Comparison of ENCODE assay signal across 24 mouse cellular contexts in genomic region chr19:54081716-54082165, GRCm38 (mm10). TPM values are rescaled to one million over a fixed set of nuclear protein-coding genes. Genes with fewer than 3 reads are reported as not detected.
DNase-seq lines count a peak whose midpoint lies in the region; ATAC-seq and TF ChIP-seq lines count a peak whose summit lies in the region.
"Had no signal": no experiment of that assay in that cellular context is flagged by ENCODE, and none has a peak within 500 bp of the region (broad histone marks: within the 10 kb centered on the region; RNA-seq: fewer than 3 reads in every experiment).

No protein-coding gene starts in this region.

- H3K36me3 ChIP-seq in G1E (replicated peaks) (peaks cover 10% of the 10 kb centered on the region), MEL (ENCODE audit: control insufficient read depth in 1 of 2, insufficient read depth in 2 of 2, low read length in 2 of 2) (peaks cover 0 to 25% of the 10 kb centered on the region in 2 experiments; a peak in 2 of 4 replicates)

- H3K9me3 ChIP-seq in G1E (replicated peaks): no peaks in the 10 kb centered on the region
- H3K9me3 ChIP-seq in MEL (replicated peaks; ENCODE audit: insufficient read depth, low read length): no peaks in the 10 kb centered on the region

- H3K27me3 ChIP-seq in G1E (ENCODE audit: insufficient read depth, low read length) (no peaks in the 10 kb centered on the region), MEL (ENCODE audit: control insufficient read depth in 1 of 2, insufficient read depth in 2 of 2, low read length in 2 of 2) (no peaks in the 10 kb centered on the region)
- H3K27me3 ChIP-seq: CH12.LX had no signal

- TF ChIP-seq POLR2A in MEL (IDR thresholded peaks at IDR 0.05; ENCODE audit: control insufficient read depth in 1 of 2, insufficient read depth in 1 of 2, low read depth in 1 of 2, low read length in 2 of 2, poor library complexity in 1 of 2): peak in 1 of 2 experiments; percentile 53; a peak in 1 of 4 replicates

- intact Hi-C loops in heart, postnatal 36 days (cut with DNase I): no loop called here

- H3K9ac ChIP-seq in MEL (ENCODE audit: control insufficient read depth, low read depth, low read length, poor library complexity, severe bottlenecking): peak overlapping the region; percentile 67

- TF ChIP-seq CTCF in G1E (IDR thresholded peaks at IDR 0.05; ENCODE audit: low read depth, low read length): no peak
- TF ChIP-seq CTCF in MEL (IDR thresholded peaks at IDR 0.05 in 2 of 3, conservative IDR thresholded peaks at IDR 0.05 in 1 of 3; ENCODE audit: control insufficient read depth in 1 of 3, insufficient read depth in 1 of 3, low read depth in 2 of 3, low read length in 3 of 3, poor library complexity in 1 of 3, severe bottlenecking in 1 of 3): no peak

- H3K4me3 ChIP-seq in G1E (ENCODE audit: low read depth, low read length) (peak overlapping the region; percentile 39; the same call in 1 of the 2 replicates), MEL (ENCODE audit: control insufficient read depth in 1 of 2, insufficient read depth in 1 of 2, low read depth in 2 of 2, low read length in 2 of 2) (peak overlapping the region; percentile 38 to 61)

- peak overlapping the region; percentile 95 for H3K27ac ChIP-seq in MEL (ENCODE audit: control insufficient read depth, low read depth, low read length)

- peak; percentile 53 for DNase-seq in G1E (ENCODE audit: low spot score)
- peak; percentile 94 for DNase-seq in MEL (ENCODE audit: low read depth, low spot score)
- peak; percentile 12 for DNase-seq in ZHBTc4 (ENCODE audit: low read depth, low spot score)
- no peak for DNase-seq in testis, postnatal 10 days (ENCODE audit: low spot score)
- no peak for DNase-seq in heart, postnatal 36 days
- DNase-seq in T-cell, adult 2 months (ENCODE audit: low spot score): no peak
- DNase-seq: adrenal gland, adult 2 months; adrenal gland, adult 8-10 months; adrenal gland, postnatal 10 days; adrenal gland, postnatal 14 days; adrenal gland, postnatal 25 days; adrenal gland, postnatal 36 days; B cell, adult 2 months; cerebellum, adult 11 months; cerebellum, adult 11-12 months; cerebellum, adult 18-20 months; cerebellum, adult 2 months; cerebellum, adult 8-10 months; cerebellum, adult 9-10 months; cerebellum, adult 9-11 months had no signal

- peak; percentile 90 for TF ChIP-seq EP300 in MEL (IDR thresholded peaks at IDR 0.05; ENCODE audit: low read depth in 1 of 2, low read length in 2 of 2)

- peak; percentile 85 for ATAC-seq in G1E (ENCODE audit: extremely low read depth, insufficient number of reproducible peaks, low FRiP score, poor library complexity, severe bottlenecking)
- ATAC-seq: activated CD4-positive, CD25-positive, alpha-beta regulatory T cell, adult 4 months; CD4-positive, CD25-positive, alpha-beta regulatory T cell, adult 4 months; Patski had no signal

- TF ChIP-seq RAD21 in MEL (IDR thresholded peaks at IDR 0.05; ENCODE audit: low read depth, low read length): no peak

- H3K4me1 ChIP-seq in G1E (ENCODE audit: insufficient read depth, low read depth, low read length) (peaks cover 73% of the 10 kb centered on the region), MEL (ENCODE audit: control insufficient read depth in 1 of 2, insufficient read depth in 2 of 2, low read length in 2 of 2) (peaks cover 20 to 39% of the 10 kb centered on the region in 2 experiments)

- no peaks in the 10 kb centered on the region for H3K79me2 ChIP-seq in MEL (ENCODE audit: control insufficient read depth, insufficient read depth, low read length, poor library complexity)

TF ChIP-seq in MEL, 35 proteins besides CTCF, POLR2A, EP300 and RAD21:
- TF ChIP-seq GABPA (IDR thresholded peaks at IDR 0.05; ENCODE audit: low read depth, low read length): no peak
- TF ChIP-seq MAZ (IDR thresholded peaks at IDR 0.05; ENCODE audit: low read depth, low read length): no peak
- 0 out of 2 replicates have a peak, but pooled peaks have one; percentile 51 for TF ChIP-seq CHD1 (IDR thresholded peaks at IDR 0.05; ENCODE audit: low read depth, low read length)
- TF ChIP-seq TAL1 (IDR thresholded peaks at IDR 0.05; ENCODE audit: low read length): no peak
- no peak; the same call in 1 of the 2 replicates for TF ChIP-seq CHD2 (IDR thresholded peaks at IDR 0.05; ENCODE audit: low read length)
- TF ChIP-seq MAX (IDR thresholded peaks at IDR 0.05; ENCODE audit: low read length): peak; percentile 67
- no peak for TF ChIP-seq USF1 (IDR thresholded peaks at IDR 0.05; ENCODE audit: low read depth, low read length)
- 0 out of 2 replicates have a peak, but pooled peaks have one; percentile 55 for TF ChIP-seq JUND (IDR thresholded peaks at IDR 0.05; ENCODE audit: low read depth, low read length)
- TF ChIP-seq NRF1 (IDR thresholded peaks at IDR 0.05; ENCODE audit: insufficient read depth, low read depth, low read length, poor library complexity, severe bottlenecking): no peak
- 0 out of 2 replicates have a peak, but pooled peaks have one; percentile 29 for TF ChIP-seq BHLHE40 (IDR thresholded peaks at IDR 0.05; ENCODE audit: borderline replicate concordance, low read depth, low read length)
- peak; percentile 77 for TF ChIP-seq TCF12 (IDR thresholded peaks at IDR 0.05; ENCODE audit: low read depth, low read length)
- peak; percentile 82 for TF ChIP-seq ETS1 (IDR thresholded peaks at IDR 0.05; ENCODE audit: low read depth, low read length)
- no peak for TF ChIP-seq E2F4 (IDR thresholded peaks at IDR 0.05; ENCODE audit: borderline replicate concordance, low read depth, low read length)
- TF ChIP-seq ZMIZ1 (IDR thresholded peaks at IDR 0.05; ENCODE audit: low read depth, low read length): peak; percentile 66; the same call in 1 of the 2 replicates
- no peak for TF ChIP-seq MEF2A (IDR thresholded peaks at IDR 0.05; ENCODE audit: extremely low read depth, insufficient replicate concordance, low read depth, low read length, poor library complexity, severe bottlenecking)
- 0 out of 2 replicates have a peak, but pooled peaks have one; percentile 6 for TF ChIP-seq SMC3 (IDR thresholded peaks at IDR 0.05; ENCODE audit: low read depth, low read length)
- TF ChIP-seq UBTF (IDR thresholded peaks at IDR 0.05; ENCODE audit: borderline replicate concordance, insufficient read depth, low read depth, low read length): no peak
- TF ChIP-seq ELF1 (IDR thresholded peaks at IDR 0.05; ENCODE audit: low read depth, low read length): peak; percentile 51
- peak; percentile 62; the same call in 1 of the 2 replicates for TF ChIP-seq MYC (IDR thresholded peaks at IDR 0.05; ENCODE audit: low read depth, low read length)
- peak; percentile 53 for TF ChIP-seq NELFE (IDR thresholded peaks at IDR 0.05; ENCODE audit: low read depth, low read length)
- TF ChIP-seq MAFK (IDR thresholded peaks at IDR 0.05; ENCODE audit: borderline replicate concordance, low read depth, low read length): no peak
- TF ChIP-seq TBP (IDR thresholded peaks at IDR 0.05; ENCODE audit: low read depth, low read length): no peak; the same call in none of the 2 replicates
- no peak for TF ChIP-seq ZC3H11A (IDR thresholded peaks at IDR 0.05; ENCODE audit: low read depth, low read length)
- peak; percentile 96 for TF ChIP-seq ZNF384 (IDR thresholded peaks at IDR 0.05; ENCODE audit: low read depth, low read length)
- TF ChIP-seq MYB (IDR thresholded peaks at IDR 0.05; ENCODE audit: low read depth, low read length): peak; percentile 95
- TF ChIP-seq USF2 (IDR thresholded peaks at IDR 0.05; ENCODE audit: borderline replicate concordance in 1 of 2, insufficient read depth in 1 of 2, low read depth in 1 of 2, low read length in 2 of 2): no peak
- peak; percentile 97 for TF ChIP-seq GATA1 (IDR thresholded peaks at IDR 0.05; ENCODE audit: low read depth, low read length)
- TF ChIP-seq POLR2AphosphoS2 (IDR thresholded peaks at IDR 0.05; ENCODE audit: low read length): no peak
- peak; percentile 68 for TF ChIP-seq MXI1 (IDR thresholded peaks at IDR 0.05; ENCODE audit: low read depth, low read length)
- peak; percentile 86 for TF ChIP-seq SIN3A (IDR thresholded peaks at IDR 0.05; ENCODE audit: low read length)
- peak; percentile 77 for TF ChIP-seq RCOR1 (IDR thresholded peaks at IDR 0.05; ENCODE audit: low read depth, low read length)
- TF ChIP-seq HCFC1 (IDR thresholded peaks at IDR 0.05; ENCODE audit: low read depth, low read length): peak; percentile 63
- no peak for TF ChIP-seq ZKSCAN1 (IDR thresholded peaks at IDR 0.05; ENCODE audit: low read depth, low read length)
- TF ChIP-seq KAT2A (conservative IDR thresholded peaks at IDR 0.05; ENCODE audit: low read depth, low read length): no peak; the same call in 1 of the 2 replicates
- TF ChIP-seq POLR2AphosphoS5 (IDR thresholded peaks at IDR 0.05; ENCODE audit: borderline replicate concordance, low read depth, low read length): no peak
TF ChIP-seq in MEL: peak in this region for 18.

RNA-seq across cellular contexts. Expression of gene Adra2a, which starts 37.8 kb away (rescaled TPM):
- total RNA-seq in G1E (2014; fragmentation: Nextera tagmentation): 13.2 and 15.2 TPM in 2 replicates
- 8.2 and 8.7 TPM in 2 replicates for total RNA-seq in G1E (2017)
- 40.6 and 51.8 TPM in 2 replicates for polyA plus RNA-seq in G1E (2012)
- 0.46 and 0.58 TPM in 2 replicates for total RNA-seq in MEL (2012; rRNA removed)
- polyA plus RNA-seq in MEL (2012; ENCODE audit: insufficient read depth in 1 of 2, insufficient read length in 2 of 2, low read depth in 1 of 2, low replicate concordance in 2 of 2, missing spikeins in 1 of 2): 1 to 10 TPM in 1 of 2 experiments, not detected in 1; 2.7 TPM
- under 1 TPM; 0.31 to 0.41 TPM for total RNA-seq in heart, postnatal 36 days (2021)
- polyA plus RNA-seq: activated CD4-positive, CD25-positive, alpha-beta regulatory T cell, adult 4 months; CD4-positive, CD25-positive, alpha-beta regulatory T cell, adult 4 months had no signal

Comparison
In these comparisons a context has a peak if more than half of its experiments do, and no peak if none do; other contexts are left out.
1. DNase-seq: peak in G1E (single experiment), MEL (single experiment) and ZHBTc4 (single experiment); none in testis, postnatal 10 days (single experiment), heart, postnatal 36 days (0 of 2) and T-cell, adult 2 months (single experiment).